Mouse (Mus musculus) kidney, embryonic 16.5 days (tissue): ENCODE measurements around the gene Vwa7. TPM values are rescaled to one million over a fixed set of nuclear protein-coding genes. Genes with fewer than 3 reads are reported as not detected.

Experiments used
- ATAC-seq: fragments of 200-750 bp; cut with Nextera tagmentation; 2 replicates; pipeline ENCODE4 v1.8.0; 2017; ENCODE audit warnings: moderate TSS enrichment; ENCODE audit not compliant: low FRiP score, low TSS enrichment
- H3K27ac ChIP-seq: fragments of 300-500 bp; sonication (generic); 2 replicates; pipeline ENCODE4 v1.5.1; 2014; ENCODE audit warnings: low read length
- H3K27me3 ChIP-seq: fragments of 300-500 bp; sonication (generic); 2 replicates; pipeline ENCODE4 v1.6.1; 2014; ENCODE audit warnings: low read length, control low read depth, mixed read lengths; ENCODE audit not compliant: insufficient read depth
- H3K36me3 ChIP-seq: fragments of 300-500 bp; sonication (generic); 2 replicates; pipeline ENCODE4 v1.6.1; 2014; ENCODE audit warnings: low read length, control low read depth, mixed read lengths; ENCODE audit not compliant: insufficient read depth
- H3K4me1 ChIP-seq: fragments of 300-500 bp; sonication (generic); 2 replicates; pipeline ENCODE4 v1.6.1; 2014; ENCODE audit warnings: low read length, control low read depth, mixed read lengths; ENCODE audit not compliant: insufficient read depth
- H3K4me2 ChIP-seq: fragments of 300-500 bp; sonication (generic); replicated peaks from 2 replicates; pipeline ENCODE4 v1.6.1; 2014; ENCODE audit warnings: low read depth, low read length
- H3K4me3 ChIP-seq: fragments of 300-500 bp; sonication (generic); 2 replicates; pipeline ENCODE4 v1.5.1; 2014; ENCODE audit warnings: mild to moderate bottlenecking, low read length
- H3K9ac ChIP-seq: fragments of 300-500 bp; sonication (generic); replicated peaks from 2 replicates; pipeline ENCODE4 v1.6.1; 2014; ENCODE audit warnings: low read length
- H3K9me3 ChIP-seq: fragments of 300-500 bp; sonication (generic); 2 replicates; pipeline ENCODE4 v1.6.1; 2016; ENCODE audit warnings: low read length, control low read depth
- WGBS: fragments of 180-500 bp; shearing (Covaris S2); extraction: QIAGEN DNeasy Blood & Tissue Kit; methylation state at CpG from one replicate; pipeline ENCODE4 v1.1.7; 2014; 5-methylcytosine and 5-hydroxymethylcytosine counted together
- polyA plus RNA-seq: library from polyadenylated mRNA; unstranded; fragments of >200 nt; fragmentation: Nextera tagmentation; extraction: Ambion mirVana; gene quantifications from 2 replicates; pipeline ENCODE4 v1.2.1, GENCODE M21; 2015

Gene Vwa7
- polyA plus RNA-seq, 1 experiment from 2014 or later, result 0.21 TPM

- no peaks in the 10 kb centered on the region for H3K36me3 ChIP-seq
- no peaks in the 10 kb centered on the region for H3K9me3 ChIP-seq
- H3K27ac ChIP-seq, result no peak overlapping the region
- H3K9ac ChIP-seq, result no peak overlapping the region
- no peak for ATAC-seq
- 82% methylated on average over 11 of the region's 11 CpGs for WGBS
- H3K4me1 ChIP-seq, result no peaks in the 10 kb centered on the region
- no peaks in the 10 kb centered on the region for H3K27me3 ChIP-seq
- no peak overlapping the region for H3K4me2 ChIP-seq
- no peak overlapping the region for H3K4me3 ChIP-seq
Measured at GRCm38 (mm10) chr17:35039121-35039873, 22.9 kb downstream of the Vwa7 start.

GRCm38 (mm10) chr17:35043794-35044193 lies 27.4 kb downstream of the Vwa7 start:
- peaks cover 33% of the 10 kb centered on the region for H3K4me1 ChIP-seq
- WGBS, result 83% methylated on average over 4 of the region's 4 CpGs

GRCm38 (mm10) chr17:35044904-35045806 lies 28.8 kb downstream of the Vwa7 start:
- Histone ChIP-seq H3K9me3 (no peaks in the 10 kb centered on the region), H3K27me3 (no peaks in the 10 kb centered on the region), H3K36me3 (no peaks in the 10 kb centered on the region), H3K9ac (peak overlapping the region; percentile 94), H3K4me1 (peaks cover 45% of the 10 kb centered on the region), H3K27ac (peak overlapping the region; percentile 99), H3K4me2 (peak overlapping the region; percentile 99), H3K4me3 (peak overlapping the region; percentile 64)
- no peak for ATAC-seq
- WGBS, result 73% methylated on average over 7 of the region's 7 CpGs

More at GRCm38 (mm10) chr17:35043794-35044193, 27.4 kb downstream of the Vwa7 start:
- H3K27ac ChIP-seq, result peak overlapping the region; percentile 99; the same call in 1 of the 2 replicates
- no peak for ATAC-seq
- H3K27me3 ChIP-seq, result no peaks in the 10 kb centered on the region
- no peaks in the 10 kb centered on the region for H3K36me3 ChIP-seq
- no peak overlapping the region for H3K4me2 ChIP-seq
- no peak overlapping the region for H3K4me3 ChIP-seq
- no peaks in the 10 kb centered on the region for H3K9me3 ChIP-seq
- H3K9ac ChIP-seq, result no peak overlapping the region

- Histone ChIP-seq H3K27me3 (no peaks in the 10 kb centered on the region), H3K27ac (peak overlapping the region; percentile 99), H3K4me2 (peak overlapping the region; percentile 99), H3K36me3 (no peaks in the 10 kb centered on the region), H3K9me3 (no peaks in the 10 kb centered on the region), H3K4me1 (peaks cover 45% of the 10 kb centered on the region), H3K4me3 (peak overlapping the region; percentile 64), H3K9ac (peak overlapping the region; percentile 94)
- 3% methylated on average over 42 of the region's 48 CpGs for whole genome bisulfite sequencing
- ATAC-seq, result peak; percentile 55
Measured at GRCm38 (mm10) chr17:35045807-35046680, 29.7 kb downstream of the Vwa7 start.

- Histone ChIP-seq H3K4me2 (peak within 1 kb of the TSS; percentile 99), H3K9ac (peak within 1 kb of the TSS; percentile 94), H3K27me3 (no peaks in the 10 kb centered on the region), H3K27ac (peak within 1 kb of the TSS; percentile 99), H3K4me3 (peak within 1 kb of the TSS; percentile 64), H3K9me3 (no peaks in the 10 kb centered on the region), H3K4me1 (peaks cover 49% of the 10 kb centered on the region), H3K36me3 (no peaks in the 10 kb centered on the region)
- 1% methylated on average over 33 of the region's 33 CpGs for WGBS
- peak; percentile 95 for ATAC-seq
Measured at GRCm38 (mm10) chr17:35046681-35047455, 30.5 kb downstream of the Vwa7 start, which contains the start of gene Msh5. TSS of gene Msh5 (minus strand) at chr17:35046745.

- peaks cover 5% of the 10 kb centered on the region for H3K36me3 ChIP-seq
- H3K4me3 ChIP-seq, result peak overlapping the region; percentile 2; the same call in 1 of the 2 replicates
- peak overlapping the region; percentile 59 for H3K9ac ChIP-seq
- peak overlapping the region; percentile 99 for H3K4me2 ChIP-seq
- no peak for ATAC-seq
- no peaks in the 10 kb centered on the region for H3K9me3 ChIP-seq
- H3K27me3 ChIP-seq, result no peaks in the 10 kb centered on the region
- 29% methylated on average over 1 of the region's 1 CpGs for WGBS
- H3K27ac ChIP-seq, result peak overlapping the region; percentile 99
- H3K4me1 ChIP-seq, result peaks cover 57% of the 10 kb centered on the region
Measured at GRCm38 (mm10) chr17:35047688-35048087, 31.3 kb downstream of the Vwa7 start.

GRCm38 (mm10) chr17:35048149-35048931 lies 32.0 kb downstream of the Vwa7 start:
- Histone ChIP-seq H3K9me3 (no peaks in the 10 kb centered on the region), H3K36me3 (peaks cover 11% of the 10 kb centered on the region), H3K4me1 (peaks cover 60% of the 10 kb centered on the region), H3K4me2 (peak overlapping the region; percentile 99), H3K4me3 (peak overlapping the region; percentile 4; the same call in 1 of the 2 replicates), H3K27me3 (no peaks in the 10 kb centered on the region), H3K9ac (peak overlapping the region; percentile 59), H3K27ac (peak overlapping the region; percentile 99)
- 35% methylated on average over 11 of the region's 11 CpGs for WGBS
- no peak for ATAC-seq

GRCm38 (mm10) chr17:35048932-35049440 lies 32.6 kb downstream of the Vwa7 start:
- Histone ChIP-seq H3K4me1 (peaks cover 60% of the 10 kb centered on the region), H3K36me3 (peaks cover 16% of the 10 kb centered on the region), H3K9ac (no peak overlapping the region), H3K27ac (peak overlapping the region; percentile 99), H3K4me3 (no peak overlapping the region; the same call in 1 of the 2 replicates), H3K27me3 (no peaks in the 10 kb centered on the region), H3K4me2 (peak overlapping the region; percentile 94), H3K9me3 (no peaks in the 10 kb centered on the region)
- 69% methylated on average over 5 of the region's 5 CpGs for WGBS
- no peak for ATAC-seq
